Mouse (Mus musculus): ENCODE measurements around the gene Gmip.
A peak's percentile ranks its signal among the peaks of the same experiment; 100 is the strongest.

The Gmip gene

GRCm38 (mm10) chr8:69808094-69808863, at the start of gene Gmip:
Gene Gmip, plus strand, starts transcription at chr8:69808679.
- DNase-seq: peak; percentile 73 to 85

- DNase-seq: no peak
Observed at GRCm38 (mm10) chr8:69761814-69762445, 46.5 kb upstream of the Gmip start.

GRCm38 (mm10) chr8:69771221-69771620, 37.3 kb upstream of the Gmip start:
- DNase-seq: no peak

DNA sequence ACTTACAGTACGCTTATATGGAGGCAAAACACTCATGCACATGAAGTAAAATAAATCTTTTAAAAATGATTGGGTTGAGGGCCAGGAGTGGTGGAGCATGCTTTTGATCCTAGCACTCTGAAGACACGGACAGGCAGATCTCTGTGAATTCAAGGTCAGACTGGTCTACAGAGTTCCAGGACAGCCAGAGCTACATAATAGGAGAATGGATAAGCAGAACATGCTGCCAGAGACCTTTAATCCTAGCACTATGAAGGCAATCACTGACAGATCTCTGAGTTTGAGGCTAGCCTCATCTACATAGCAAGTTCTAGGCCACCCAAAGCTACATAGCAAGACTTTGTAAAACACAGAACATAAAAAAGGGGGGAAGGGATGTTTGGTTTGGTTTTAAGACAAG, 36.4 kb upstream of the Gmip start:
- no peak for DNase-seq

DNA sequence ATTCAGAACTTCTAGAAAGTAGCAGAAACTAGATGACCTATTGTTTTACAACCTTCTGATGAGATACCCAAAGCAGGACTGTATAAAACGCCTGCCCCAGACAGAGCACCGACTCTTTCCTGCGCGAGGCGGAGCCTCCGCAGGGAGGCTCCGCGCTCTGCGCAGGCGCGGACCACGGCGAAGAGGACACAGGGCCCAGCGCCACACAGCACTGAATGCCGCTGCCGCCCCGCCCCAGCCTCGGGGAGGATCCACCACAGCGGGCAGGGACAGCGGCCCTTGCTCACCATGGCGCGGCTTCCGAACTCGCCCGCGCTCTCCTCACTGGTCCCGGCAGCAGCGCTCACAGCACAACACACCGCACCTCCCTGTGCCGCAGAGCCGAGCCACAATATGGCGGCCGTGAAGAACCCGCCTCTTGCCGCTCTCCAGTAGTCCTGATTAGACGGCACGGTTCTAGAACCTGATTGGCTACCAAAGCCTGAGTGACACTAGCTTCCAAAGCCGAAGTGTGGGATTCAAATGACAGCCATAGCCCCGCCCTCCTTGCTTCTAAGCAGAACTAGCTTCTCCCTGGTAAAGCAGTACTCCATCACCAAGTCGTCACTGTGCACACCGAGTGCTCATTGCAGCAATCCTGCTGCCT, 33.9 kb upstream of the Gmip start, which contains the start of gene Gm20422:
Gene Gm20422 (minus strand): TSS at position 384 of the 646 bp plus-strand sequence.
- DNase-seq: peak; percentile 91 to 94

DNA sequence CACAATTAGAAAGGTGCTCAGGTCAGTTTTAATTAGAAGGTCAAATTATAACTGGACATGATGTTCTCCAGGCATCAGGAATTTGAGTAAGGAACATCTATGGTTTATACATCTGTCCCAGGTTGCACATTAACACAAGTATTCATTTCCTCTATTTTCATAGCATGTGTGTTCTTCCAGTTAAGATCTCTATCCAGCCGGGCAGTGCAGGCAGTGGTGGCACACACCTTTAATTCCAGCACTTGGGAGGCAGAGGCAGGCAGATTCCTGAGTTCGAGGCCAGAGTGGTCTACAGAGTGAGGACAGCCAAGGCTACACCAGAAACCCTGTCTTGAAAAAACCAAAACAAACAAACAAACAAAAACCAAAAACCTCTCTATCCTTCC, 33.3 kb upstream of the Gmip start:
- no peak for DNase-seq

GRCm38 (mm10) chr8:69777111-69777510, 31.4 kb upstream of the Gmip start:
- DNase-seq: no peak

- no peak for DNase-seq
Observed at GRCm38 (mm10) chr8:69789105-69789504, 19.4 kb upstream of the Gmip start.

DNA sequence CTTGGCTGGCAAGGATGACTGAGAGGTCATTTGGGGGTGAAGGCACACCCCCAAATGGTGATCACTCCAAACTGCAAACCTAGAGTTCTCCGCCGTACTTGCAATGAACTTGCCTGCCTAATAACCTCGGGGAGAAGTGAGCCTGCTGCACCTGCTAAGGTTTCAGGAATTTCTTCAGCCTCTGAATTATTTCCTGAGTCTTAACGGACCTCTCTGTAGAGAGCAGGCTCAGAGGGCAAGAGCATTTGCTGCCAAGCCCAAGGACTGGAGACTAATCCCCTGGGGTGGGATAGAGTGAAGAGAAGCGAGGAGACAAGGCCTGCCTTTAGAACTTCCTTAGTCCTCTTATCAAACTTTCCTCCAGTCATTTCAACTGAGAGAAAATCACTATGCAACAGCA, 18.7 kb upstream of the Gmip start:
- DNase-seq: no peak

GRCm38 (mm10) chr8:69790364-69790763, 18.1 kb upstream of the Gmip start:
- DNase-seq: no peak

GRCm38 (mm10) chr8:69790773-69791367, 17.6 kb upstream of the Gmip start, which contains the start of the genes Atp13a1 and Zfp866:
Gene Atp13a1, plus strand, starts transcription at chr8:69791163.
Gene Zfp866, minus strand, starts transcription at chr8:69791178.
- peak; percentile 89 to 90 for DNase-seq

- DNase-seq: peak in 1 of 2 experiments; percentile 29
Observed at GRCm38 (mm10) chr8:69791415-69792068, 16.9 kb upstream of the Gmip start.

GRCm38 (mm10) chr8:69793666-69794065, 14.8 kb upstream of the Gmip start:
- DNase-seq: peak in 1 of 2 experiments; percentile 0

DNA sequence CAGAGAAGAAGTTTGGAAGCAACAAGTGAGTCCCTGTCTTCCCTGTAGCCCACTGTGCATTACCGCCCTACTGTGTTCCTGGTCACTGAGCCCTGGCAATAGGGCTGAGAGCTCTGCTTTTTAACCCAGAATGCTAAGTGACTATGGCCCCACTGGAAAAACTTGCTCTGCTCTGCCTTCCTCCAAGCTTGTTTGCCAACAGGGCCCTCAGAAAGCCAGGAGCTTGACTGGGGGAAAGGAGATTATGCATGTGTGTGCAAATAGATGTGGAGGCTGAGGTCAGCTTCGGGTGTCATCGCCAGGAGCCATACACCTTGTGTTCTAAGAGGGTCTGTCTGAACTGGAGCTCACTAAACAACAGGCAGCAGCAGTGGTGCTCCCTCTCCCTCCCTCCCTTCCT, 14.4 kb upstream of the Gmip start:
- DNase-seq: peak in 1 of 2 experiments; percentile 0

- peak in 1 of 2 experiments; percentile 0 for DNase-seq
Observed at GRCm38 (mm10) chr8:69794901-69795300, 13.6 kb upstream of the Gmip start.

GRCm38 (mm10) chr8:69796721-69797345, 11.6 kb upstream of the Gmip start:
- DNase-seq: no peak

GRCm38 (mm10) chr8:69797661-69798060, 10.8 kb upstream of the Gmip start:
- DNase-seq: no peak

GRCm38 (mm10) chr8:69799261-69799660, 9.2 kb upstream of the Gmip start:
- DNase-seq: peak in 1 of 2 experiments; percentile 1

GRCm38 (mm10) chr8:69799946-69800345, 8.5 kb upstream of the Gmip start:
- DNase-seq: peak in 1 of 2 experiments; percentile 1

DNA sequence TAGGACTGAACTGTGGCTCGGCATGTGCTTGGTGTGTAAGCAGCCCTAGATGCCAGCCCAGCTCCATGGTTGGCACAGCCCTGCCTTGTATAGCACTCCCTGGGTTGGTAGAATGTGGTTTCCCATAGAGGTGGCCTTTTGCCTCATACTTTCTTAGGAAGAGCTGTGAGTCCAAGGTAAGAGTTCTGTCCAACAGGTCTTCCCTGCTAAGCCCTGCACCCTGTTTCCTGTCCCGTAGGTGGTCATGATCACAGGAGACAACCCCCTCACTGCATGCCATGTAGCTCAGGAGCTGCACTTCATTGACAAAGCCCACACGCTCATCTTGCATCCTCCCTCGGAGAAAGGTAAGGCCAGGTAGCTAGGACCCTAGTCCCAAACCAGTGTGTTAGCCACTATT, 6.7 kb upstream of the Gmip start:
- DNase-seq: peak in 1 of 2 experiments; percentile 0

GRCm38 (mm10) chr8:69802216-69802615, 6.3 kb upstream of the Gmip start:
- peak in 1 of 2 experiments; percentile 0 for DNase-seq

GRCm38 (mm10) chr8:69803366-69803765, 5.1 kb upstream of the Gmip start:
- DNase-seq: peak in 1 of 2 experiments; percentile 0
